Mouse (Mus musculus) heart, adult 11 months (tissue): ENCODE results near the gene Rimbp2.

Source experiments
- DNase-seq: peaks from one replicate; pipeline ENCODE4 v3.0.0; 2022

Rimbp2 gene

GRCm38 (mm10) chr5:128925073-128925472, 28.2 kb downstream of the Rimbp2 start:
- no peak for DNase-seq

- DNase-seq, result no peak
Measured at GRCm38 (mm10) chr5:128920112-128920511, 33.2 kb downstream of the Rimbp2 start.

- DNase-seq, result no peak
Measured at GRCm38 (mm10) chr5:128917116-128917959, 35.9 kb downstream of the Rimbp2 start.

GRCm38 (mm10) chr5:128913820-128914219, 39.5 kb downstream of the Rimbp2 start:
- no peak for DNase-seq

GRCm38 (mm10) chr5:128912374-128912773, 40.9 kb downstream of the Rimbp2 start:
- DNase-seq, result no peak

GRCm38 (mm10) chr5:128911593-128911992, 41.7 kb downstream of the Rimbp2 start:
- DNase-seq, result no peak

GRCm38 (mm10) chr5:128904113-128904512, 49.2 kb downstream of the Rimbp2 start:
- no peak for DNase-seq

GRCm38 (mm10) chr5:128903120-128903519, 50.2 kb downstream of the Rimbp2 start:
- no peak for DNase-seq

GRCm38 (mm10) chr5:128899971-128900370, 53.3 kb downstream of the Rimbp2 start:
- DNase-seq, result no peak

GRCm38 (mm10) chr5:128894921-128895320, 58.4 kb downstream of the Rimbp2 start:
- DNase-seq, result no peak

GRCm38 (mm10) chr5:128887546-128887945, 65.7 kb downstream of the Rimbp2 start:
- DNase-seq, result no peak

- no peak for DNase-seq
Measured at GRCm38 (mm10) chr5:128884320-128884719, 69.0 kb downstream of the Rimbp2 start.

- DNase-seq, result no peak
Measured at GRCm38 (mm10) chr5:128879092-128879491, 74.2 kb downstream of the Rimbp2 start.

- no peak for DNase-seq
Measured at GRCm38 (mm10) chr5:128877425-128878035, 75.8 kb downstream of the Rimbp2 start.

GRCm38 (mm10) chr5:128871706-128872105, 81.6 kb downstream of the Rimbp2 start:
- DNase-seq, result no peak

GRCm38 (mm10) chr5:128866811-128867210, 86.5 kb downstream of the Rimbp2 start:
- DNase-seq, result peak; percentile 43

- DNase-seq, result peak; percentile 56
Measured at GRCm38 (mm10) chr5:128866291-128866690, 87.0 kb downstream of the Rimbp2 start.

GRCm38 (mm10) chr5:128863497-128863896, 89.8 kb downstream of the Rimbp2 start:
- no peak for DNase-seq

- no peak for DNase-seq
Measured at GRCm38 (mm10) chr5:128860907-128861306, 92.4 kb downstream of the Rimbp2 start.

- DNase-seq, result no peak
Measured at GRCm38 (mm10) chr5:128852791-128853190, 100.5 kb downstream of the Rimbp2 start.

GRCm38 (mm10) chr5:128847806-128848205, 105.5 kb downstream of the Rimbp2 start:
- DNase-seq, result no peak

- DNase-seq, result no peak
Measured at GRCm38 (mm10) chr5:128846433-128847040, 106.7 kb downstream of the Rimbp2 start.

- no peak for DNase-seq
Measured at GRCm38 (mm10) chr5:128845033-128845432, 108.3 kb downstream of the Rimbp2 start.

- DNase-seq, result no peak
Measured at GRCm38 (mm10) chr5:128843982-128844381, 109.3 kb downstream of the Rimbp2 start.
